Mouse (Mus musculus) heart, embryonic 10.5 days (tissue): ENCODE results near the gene Slc38a3. TPM values are rescaled to one million over a fixed set of nuclear protein-coding genes. Genes with fewer than 3 reads are reported as not detected.

Experiments
- DNase-seq: peaks from one replicate; pipeline ENCODE4 v3.0.0-alpha.2; 2017; ENCODE audit warnings: low spot score
- H3K27ac ChIP-seq: fragments of 300-500 bp; sonication (generic); 2 replicates; pipeline ENCODE4 v1.5.1; 2016; ENCODE audit warnings: mild to moderate bottlenecking
- H3K27me3 ChIP-seq: fragments of 300-500 bp; sonication (generic); 2 replicates; pipeline ENCODE4 v1.6.1; 2016; ENCODE audit warnings: mild to moderate bottlenecking; ENCODE audit not compliant: poor library complexity, insufficient read depth, severe bottlenecking
- H3K36me3 ChIP-seq: fragments of 300-500 bp; sonication (generic); 2 replicates; pipeline ENCODE4 v1.6.1; 2016; ENCODE audit warnings: mild to moderate bottlenecking, moderate library complexity
- H3K4me1 ChIP-seq: fragments of 300-500 bp; sonication (generic); 2 replicates; pipeline ENCODE4 v1.6.1; 2016; ENCODE audit warnings: mild to moderate bottlenecking
- H3K4me3 ChIP-seq: fragments of 300-500 bp; sonication (generic); 2 replicates; pipeline ENCODE4 v1.5.1; 2016; ENCODE audit warnings: mild to moderate bottlenecking, moderate library complexity
- H3K9me3 ChIP-seq: fragments of 300-500 bp; sonication (generic); 2 replicates; pipeline ENCODE4 v1.6.1; 2016; ENCODE audit warnings: mild to moderate bottlenecking, moderate library complexity
- WGBS: fragments of 180-500 bp; shearing (Covaris S2); methylation state at CpG from one replicate; pipeline ENCODE4 v1.1.7; 2016; 5-methylcytosine and 5-hydroxymethylcytosine counted together
- polyA plus RNA-seq: library from polyadenylated mRNA; unstranded; fragments of >200 nt; fragmentation: Nextera tagmentation; extraction: Ambion mirVana; gene quantifications from 2 replicates; pipeline ENCODE4 v1.2.1, GENCODE M21; 2016

Gene Slc38a3
- polyA plus RNA-seq, 1 experiment from 2014 or later = 4.2 TPM

GRCm38 (mm10) chr9:107653474-107653873 is 15.9 kb downstream of the Slc38a3 start:
- Histone ChIP-seq H3K36me3 (no peaks in the 10 kb centered on the region), H3K4me3 (no peak overlapping the region), H3K4me1 (peaks cover 27% of the 10 kb centered on the region), H3K27ac (no peak overlapping the region), H3K27me3 (peaks cover 19% of the 10 kb centered on the region; the same call in 1 of the 2 replicates), H3K9me3 (no peaks in the 10 kb centered on the region)
- 83% methylated on average over 2 of the region's 2 CpGs for WGBS
- no peak for DNase-seq

DNA sequence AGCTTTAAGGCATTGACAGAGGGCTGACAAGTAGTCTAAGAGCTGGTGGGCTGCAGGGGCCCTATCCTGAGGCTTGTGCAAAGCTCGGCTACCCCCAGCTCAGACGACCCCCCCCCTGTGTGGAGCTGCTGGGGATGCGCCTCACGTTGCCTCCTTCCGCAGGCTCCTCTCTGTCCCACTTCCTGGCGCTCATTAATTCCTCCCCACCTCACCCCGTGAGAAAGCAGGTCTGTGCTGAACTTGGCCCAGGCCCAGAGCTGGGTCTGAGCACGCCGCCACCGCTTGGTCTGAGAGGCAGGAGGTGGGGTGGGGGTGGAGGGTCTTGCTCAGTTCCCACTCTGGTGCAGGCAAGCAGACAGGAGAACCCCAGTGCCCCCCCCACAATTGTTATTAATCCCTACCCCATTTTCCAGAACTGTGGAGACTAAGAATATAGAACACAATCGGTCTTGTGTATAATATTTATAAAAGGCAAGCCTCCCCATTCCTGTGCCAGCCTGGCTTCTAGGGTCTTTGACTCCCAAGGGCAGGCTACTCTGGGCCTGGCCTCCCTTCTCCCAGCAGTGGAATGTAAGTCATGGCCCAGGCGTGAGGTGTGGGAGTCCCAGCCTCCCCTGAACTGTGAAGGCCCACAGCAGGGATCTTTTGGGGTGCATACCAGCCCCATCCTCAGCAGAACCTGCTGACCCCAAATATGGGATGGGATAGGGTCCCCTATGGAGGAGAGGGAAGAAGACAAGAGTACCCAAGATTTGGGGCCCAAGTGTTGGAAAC is 18.4 kb downstream of the Slc38a3 start:
- Histone ChIP-seq H3K27me3 (peaks cover 12% of the 10 kb centered on the region; the same call in 1 of the 2 replicates), H3K27ac (0 out of 2 replicates have a peak overlapping the region, but pooled peaks have one; percentile 14), H3K9me3 (no peaks in the 10 kb centered on the region), H3K4me1 (peaks cover 16% of the 10 kb centered on the region), H3K36me3 (no peaks in the 10 kb centered on the region), H3K4me3 (no peak overlapping the region)
- WGBS = 51% methylated on average over 12 of the region's 12 CpGs
- no peak for DNase-seq

DNA sequence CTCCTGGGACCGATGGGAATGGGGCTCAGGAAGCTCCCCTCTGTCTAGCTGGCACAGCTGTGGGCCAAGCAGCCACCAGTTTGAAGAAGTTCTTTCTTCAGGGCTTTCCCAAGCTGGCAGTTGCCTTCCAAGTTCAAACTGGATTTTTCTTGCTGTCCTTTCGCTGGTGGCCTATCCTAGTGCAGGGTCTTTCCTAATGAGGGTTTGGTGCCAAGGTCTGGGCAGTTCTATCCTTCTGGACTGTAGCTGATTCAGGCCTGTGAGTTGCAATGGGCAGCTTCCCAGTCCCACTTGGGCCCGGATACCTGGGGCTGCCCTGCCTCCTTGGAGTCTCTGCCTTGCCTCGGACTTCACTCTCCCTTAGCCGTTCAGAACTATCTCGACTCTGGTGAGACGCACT is 19.1 kb downstream of the Slc38a3 start:
- no peak overlapping the region for H3K4me3 ChIP-seq
- peaks cover 17% of the 10 kb centered on the region for H3K4me1 ChIP-seq
- peaks cover 12% of the 10 kb centered on the region; the same call in 1 of the 2 replicates for H3K27me3 ChIP-seq
- H3K27ac ChIP-seq = no peak overlapping the region
- H3K36me3 ChIP-seq = no peaks in the 10 kb centered on the region
- 67% methylated on average over 7 of the region's 7 CpGs for WGBS
- no peak for DNase-seq
- no peaks in the 10 kb centered on the region for H3K9me3 ChIP-seq

GRCm38 (mm10) chr9:107648767-107649166 is 20.6 kb downstream of the Slc38a3 start:
- DNase-seq = no peak
- 48% methylated on average over 3 of the region's 3 CpGs for WGBS

DNA sequence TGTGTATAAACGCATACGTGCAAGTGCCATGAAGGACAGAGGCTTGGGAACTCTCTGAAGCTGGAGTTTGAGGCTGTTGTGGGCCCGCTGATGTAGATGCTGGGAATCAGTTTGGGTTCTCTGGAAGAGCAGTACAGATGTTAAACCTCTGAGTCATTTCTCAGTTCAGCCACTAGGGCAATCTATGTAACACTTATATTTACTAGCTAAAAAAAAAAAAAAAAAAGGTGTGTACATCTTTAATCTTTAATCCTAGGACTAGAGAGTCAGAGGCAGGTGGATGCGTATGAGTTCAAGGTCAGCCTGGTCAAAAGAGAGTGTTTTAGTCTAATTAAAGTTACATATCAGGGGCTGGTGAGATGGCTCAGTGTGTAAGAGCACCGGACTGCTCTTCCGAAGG is 22.4 kb downstream of the Slc38a3 start:
- Histone ChIP-seq H3K27ac (no peak overlapping the region), H3K4me1 (peaks cover 30% of the 10 kb centered on the region), H3K4me3 (no peak overlapping the region), H3K9me3 (no peaks in the 10 kb centered on the region), H3K27me3 (peaks cover 16% of the 10 kb centered on the region; the same call in 1 of the 2 replicates), H3K36me3 (no peaks in the 10 kb centered on the region)
- DNase-seq = no peak
- WGBS = 78% methylated on average over 6 of the region's 6 CpGs

More at GRCm38 (mm10) chr9:107648767-107649166, 20.6 kb downstream of the Slc38a3 start:
- Histone ChIP-seq H3K36me3 (no peaks in the 10 kb centered on the region), H3K9me3 (no peaks in the 10 kb centered on the region), H3K27me3 (peaks cover 16% of the 10 kb centered on the region; the same call in 1 of the 2 replicates), H3K4me3 (no peak overlapping the region), H3K27ac (no peak overlapping the region), H3K4me1 (peaks cover 30% of the 10 kb centered on the region)

GRCm38 (mm10) chr9:107645577-107645976 is 23.8 kb downstream of the Slc38a3 start:
- H3K36me3 ChIP-seq = no peaks in the 10 kb centered on the region
- WGBS = 9% methylated on average over 5 of the region's 5 CpGs
- peak; percentile 89 for DNase-seq
- peaks cover 11% of the 10 kb centered on the region; the same call in 1 of the 2 replicates for H3K27me3 ChIP-seq
- no peak overlapping the region for H3K27ac ChIP-seq
- H3K9me3 ChIP-seq = no peaks in the 10 kb centered on the region
- no peak overlapping the region for H3K4me3 ChIP-seq
- peaks cover 19% of the 10 kb centered on the region for H3K4me1 ChIP-seq

- Histone ChIP-seq H3K9me3 (no peaks in the 10 kb centered on the region), H3K27me3 (peaks cover 6% of the 10 kb centered on the region; the same call in 1 of the 2 replicates), H3K4me3 (peak overlapping the region; percentile 57), H3K27ac (peak overlapping the region; percentile 85; the same call in 1 of the 2 replicates), H3K36me3 (no peaks in the 10 kb centered on the region), H3K4me1 (peaks cover 18% of the 10 kb centered on the region)
- WGBS = 49% methylated on average over 7 of the region's 7 CpGs
- no peak for DNase-seq
Observed at GRCm38 (mm10) chr9:107645153-107645510, 24.2 kb downstream of the Slc38a3 start.

DNA sequence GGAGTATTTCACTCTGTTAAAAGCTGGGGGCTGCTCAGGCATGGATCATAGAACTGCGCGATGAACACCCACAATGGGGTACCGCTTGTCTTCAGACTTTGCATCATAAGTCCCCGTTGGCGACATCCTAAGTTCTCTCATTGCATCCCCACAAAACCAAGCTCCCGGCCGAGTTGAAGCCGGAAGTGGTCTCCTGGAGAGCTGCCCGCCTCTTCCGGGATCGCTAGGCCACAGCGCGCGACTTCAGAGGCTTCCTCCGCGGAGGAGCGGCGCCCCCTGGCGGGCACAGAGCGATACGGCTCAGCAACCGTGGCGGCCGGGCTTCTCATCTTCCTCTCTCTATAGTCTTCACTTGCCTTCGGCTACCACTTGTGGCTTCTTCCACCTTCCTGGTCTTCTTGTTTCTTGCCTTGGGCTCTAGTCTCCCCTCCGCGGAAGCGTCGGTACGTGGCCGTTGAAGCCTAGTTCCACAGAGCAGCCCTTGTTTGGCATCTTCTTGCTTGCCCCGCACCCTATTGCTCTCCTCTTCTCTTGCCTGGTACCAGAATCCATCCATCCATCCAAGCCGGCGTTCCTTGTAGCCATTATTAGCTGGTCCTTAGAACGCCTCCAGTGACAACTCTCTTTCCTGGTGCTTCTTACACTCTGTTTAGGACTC is 24.7 kb downstream of the Slc38a3 start:
- Histone ChIP-seq H3K27ac (peak overlapping the region; percentile 85), H3K27me3 (peaks cover 5% of the 10 kb centered on the region; the same call in 1 of the 2 replicates), H3K4me1 (peaks cover 18% of the 10 kb centered on the region), H3K36me3 (no peaks in the 10 kb centered on the region), H3K9me3 (no peaks in the 10 kb centered on the region), H3K4me3 (peak overlapping the region; percentile 57)
- WGBS = 5% methylated on average over 35 of the region's 35 CpGs
- DNase-seq = peak; percentile 94

GRCm38 (mm10) chr9:107643544-107644214 is 25.7 kb downstream of the Slc38a3 start:
- Histone ChIP-seq H3K9me3 (no peaks in the 10 kb centered on the region), H3K4me1 (peaks cover 22% of the 10 kb centered on the region), H3K27ac (peak overlapping the region; percentile 85; the same call in 1 of the 2 replicates), H3K36me3 (no peaks in the 10 kb centered on the region), H3K4me3 (0 out of 2 replicates have a peak overlapping the region, but pooled peaks have one; percentile 57), H3K27me3 (peaks cover 5% of the 10 kb centered on the region; the same call in 1 of the 2 replicates)
- no peak for DNase-seq
- WGBS = 88% methylated on average over 13 of the region's 13 CpGs

DNA sequence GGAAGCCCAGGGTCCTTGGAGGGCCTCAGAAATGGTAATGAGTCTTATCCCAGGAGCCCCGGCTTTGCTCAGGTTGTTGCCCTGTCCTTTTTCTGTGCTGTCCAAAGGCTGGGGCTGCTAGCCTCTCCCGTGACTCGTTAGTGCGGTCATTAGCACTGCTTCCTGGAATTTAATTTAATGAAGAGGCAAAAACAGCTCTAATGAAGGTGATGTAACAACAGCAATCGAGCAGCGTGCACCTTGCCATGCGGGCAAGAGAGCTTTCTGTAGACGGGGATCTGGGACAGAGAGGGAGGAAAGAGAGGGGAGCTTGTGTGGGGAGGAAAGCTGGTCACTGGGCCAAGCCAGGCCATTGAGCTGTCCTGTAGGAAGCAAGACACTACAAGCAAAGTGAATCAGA is 27.7 kb downstream of the Slc38a3 start:
- Histone ChIP-seq H3K36me3 (no peaks in the 10 kb centered on the region), H3K27me3 (peaks cover 5% of the 10 kb centered on the region; the same call in 1 of the 2 replicates), H3K4me1 (peaks cover 33% of the 10 kb centered on the region), H3K9me3 (no peaks in the 10 kb centered on the region), H3K27ac (peak overlapping the region; percentile 56; the same call in 1 of the 2 replicates), H3K4me3 (no peak overlapping the region)
- WGBS = 59% methylated on average over 8 of the region's 8 CpGs
- no peak for DNase-seq

- Histone ChIP-seq H3K4me3 (no peak overlapping the region), H3K4me1 (peaks cover 43% of the 10 kb centered on the region), H3K36me3 (no peaks in the 10 kb centered on the region)
Observed at GRCm38 (mm10) chr9:107640257-107640772, 29.0 kb downstream of the Slc38a3 start.

DNA sequence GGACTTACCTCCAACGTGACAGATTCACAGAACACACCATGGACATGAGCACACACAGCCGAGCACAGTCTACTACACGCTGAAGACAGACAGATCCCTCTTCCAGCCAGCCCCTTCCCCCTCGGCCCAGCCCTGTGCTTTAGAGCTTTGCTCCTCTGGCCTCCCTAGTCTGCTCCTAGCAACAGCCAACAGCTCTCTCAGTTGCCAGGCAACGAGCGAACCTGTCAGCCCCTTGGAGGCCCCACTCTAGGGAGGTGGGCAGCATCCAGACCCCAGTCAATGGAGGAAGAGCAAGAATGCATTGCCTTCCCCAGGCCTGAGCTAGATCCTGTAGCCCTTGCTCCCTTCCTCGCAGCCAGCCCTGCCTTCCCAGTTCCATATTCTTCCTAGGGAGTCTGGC is 32.3 kb downstream of the Slc38a3 start:
- 0 out of 2 replicates have a peak, but pooled peaks cover 3% of the 10 kb centered on the region for H3K36me3 ChIP-seq
- 29% methylated on average over 7 of the region's 7 CpGs for WGBS
- H3K27ac ChIP-seq = peak overlapping the region; percentile 59
- H3K4me3 ChIP-seq = peak overlapping the region; percentile 6; the same call in 1 of the 2 replicates
- H3K27me3 ChIP-seq = no peaks in the 10 kb centered on the region
- no peaks in the 10 kb centered on the region for H3K9me3 ChIP-seq
- peaks cover 54% of the 10 kb centered on the region for H3K4me1 ChIP-seq
- peak; percentile 87 for DNase-seq

More at GRCm38 (mm10) chr9:107640257-107640772, 29.0 kb downstream of the Slc38a3 start:
- no peak for DNase-seq
- Histone ChIP-seq H3K9me3 (no peaks in the 10 kb centered on the region), H3K27ac (peak overlapping the region; percentile 48), H3K27me3 (peaks cover 5% of the 10 kb centered on the region; the same call in 1 of the 2 replicates)
- 22% methylated on average over 8 of the region's 8 CpGs for WGBS
